Mouse (Mus musculus) embryonic facial prominence, embryonic 10.5 days (tissue): ENCODE measurements around the gene Rhox2b. TPM values are rescaled to one million over a fixed set of nuclear protein-coding genes. Genes with fewer than 3 reads are reported as not detected.
"Not testable (repeated sequence)": the region's sequence is repeated elsewhere in the genome, so short reads cannot be mapped to it uniquely, and the experiment has no call there.

ENCODE experiments used
- DNase-seq: peaks from one replicate; pipeline ENCODE4 v3.0.0-alpha.2; 2017; ENCODE audit warnings: low spot score
- H3K27ac ChIP-seq: fragments of 300-500 bp; sonication (generic); replicated peaks from 2 replicates; pipeline ENCODE4 v1.5.1; 2016; ENCODE audit warnings: mild to moderate bottlenecking
- H3K27me3 ChIP-seq: fragments of 300-500 bp; sonication (generic); replicated peaks from 2 replicates; pipeline ENCODE4 v1.6.1; 2016; ENCODE audit warnings: low read depth, mild to moderate bottlenecking; ENCODE audit not compliant: poor library complexity, severe bottlenecking
- H3K36me3 ChIP-seq: fragments of 300-500 bp; sonication (generic); replicated peaks from 2 replicates; pipeline ENCODE4 v1.6.1; 2016; ENCODE audit warnings: mild to moderate bottlenecking, moderate library complexity
- H3K4me1 ChIP-seq: fragments of 300-500 bp; sonication (generic); 2 replicates; pipeline ENCODE4 v1.6.1; 2016
- H3K4me3 ChIP-seq: fragments of 300-500 bp; sonication (generic); 2 replicates; pipeline ENCODE4 v1.5.1; 2016; ENCODE audit warnings: mild to moderate bottlenecking, moderate library complexity
- H3K9me3 ChIP-seq: fragments of 300-500 bp; sonication (generic); 2 replicates; pipeline ENCODE4 v1.6.1; 2016; ENCODE audit warnings: mild to moderate bottlenecking
- WGBS: fragments of 180-500 bp; shearing (Covaris S2); methylation state at CpG from one replicate; pipeline ENCODE4 v1.1.7; 2016; 5-methylcytosine and 5-hydroxymethylcytosine counted together
- polyA plus RNA-seq: library from polyadenylated mRNA; unstranded; fragments of >200 nt; fragmentation: Nextera tagmentation; extraction: Ambion mirVana; gene quantifications from 2 replicates; pipeline ENCODE4 v1.2.1, GENCODE M21; 2016

Rhox2b gene
- polyA plus RNA-seq: not detected in 2 replicates

GRCm38 (mm10) chrX:37411767-37412166 lies at the start of gene Rhox2b:
TSS of gene Rhox2b (plus strand) at chrX:37412067.
- H3K27me3 ChIP-seq, H3K9me3 ChIP-seq, H3K4me3 ChIP-seq, DNase-seq, H3K27ac ChIP-seq, H3K4me1 ChIP-seq, H3K36me3 ChIP-seq: not testable (repeated sequence)
- no CpG with 5 or more reads among the region's 9 CpGs for WGBS

- H3K4me1 ChIP-seq, H3K27me3 ChIP-seq, H3K4me3 ChIP-seq, H3K36me3 ChIP-seq, DNase-seq, H3K27ac ChIP-seq, H3K9me3 ChIP-seq: not testable (repeated sequence)
- no CpG with 5 or more reads among the region's 1 CpGs for WGBS
These were observed 32.1 kb upstream of the Rhox2b start, which contains the start of gene Rhox3a2 for GRCm38 (mm10) chrX:37379728-37380127. TSS of gene Rhox3a2 (plus strand) at chrX:37380028.

GRCm38 (mm10) chrX:37390548-37390947 lies 21.3 kb upstream of the Rhox2b start, which contains the start of gene Rhox4a2:
TSS of gene Rhox4a2 (plus strand) at chrX:37390848.
- H3K4me1 ChIP-seq, H3K27ac ChIP-seq, H3K4me3 ChIP-seq, H3K36me3 ChIP-seq, H3K9me3 ChIP-seq, DNase-seq, H3K27me3 ChIP-seq: not testable (repeated sequence)
- WGBS: 90% methylated on average over 9 of the region's 16 CpGs

GRCm38 (mm10) chrX:37432194-37432593 lies 20.3 kb downstream of the Rhox2b start, which contains the start of gene Rhox4b:
TSS of gene Rhox4b (plus strand) at chrX:37432494.
- not testable (repeated sequence) for H3K4me3 ChIP-seq, H3K4me1 ChIP-seq
- 85% methylated on average over 14 of the region's 15 CpGs for WGBS

GRCm38 (mm10) chrX:37453380-37453779 lies 41.5 kb downstream of the Rhox2b start, which contains the start of gene Rhox2c:
TSS of gene Rhox2c (plus strand) at chrX:37453680.
- not testable (repeated sequence) for H3K9me3 ChIP-seq, H3K27me3 ChIP-seq, DNase-seq, H3K27ac ChIP-seq, H3K36me3 ChIP-seq, H3K4me3 ChIP-seq, H3K4me1 ChIP-seq
- WGBS: 97% methylated on average over 8 of the region's 10 CpGs

More at GRCm38 (mm10) chrX:37432194-37432593, 20.3 kb downstream of the Rhox2b start, which contains the start of gene Rhox4b:
- H3K27ac ChIP-seq, DNase-seq, H3K9me3 ChIP-seq, H3K36me3 ChIP-seq, H3K27me3 ChIP-seq: not testable (repeated sequence)

- not testable (repeated sequence) for H3K4me1 ChIP-seq
These were observed 46.4 kb downstream of the Rhox2b start, which contains the start of gene Rhox3c for GRCm38 (mm10) chrX:37458285-37458684. TSS of gene Rhox3c (plus strand) at chrX:37458585.

More at GRCm38 (mm10) chrX:37458285-37458684, 46.4 kb downstream of the Rhox2b start, which contains the start of gene Rhox3c:
- not testable (repeated sequence) for H3K9me3 ChIP-seq, H3K36me3 ChIP-seq, DNase-seq, H3K27ac ChIP-seq, H3K27me3 ChIP-seq, H3K4me3 ChIP-seq
- 92% methylated on average over 3 of the region's 4 CpGs for WGBS

Other genes with a start within 250 kb of the Rhox2b start
- 0.14 TPM in 1 of 2 replicates, not detected in the other for gene Akap14, start 243.2 kb upstream of the Rhox2b start, polyA plus RNA-seq
- gene Ndufa1, start 220.9 kb upstream of the Rhox2b start, polyA plus RNA-seq: 365 and 368 TPM in 2 replicates
- gene Rnf113a1, start 220.8 kb upstream of the Rhox2b start, polyA plus RNA-seq: 11.3 and 11.8 TPM in 2 replicates
- gene Gm9, start 201.0 kb upstream of the Rhox2b start, polyA plus RNA-seq: not detected in 2 replicates
- not detected in 2 replicates for gene Rhox1, start 189.8 kb upstream of the Rhox2b start, polyA plus RNA-seq
- not detected in 2 replicates for gene Rhox2a, start 167.1 kb upstream of the Rhox2b start, polyA plus RNA-seq
- not detected in 2 replicates for gene Rhox3a, start 162.1 kb upstream of the Rhox2b start, polyA plus RNA-seq
- not detected in 2 replicates for gene Rhox4a, start 146.7 kb upstream of the Rhox2b start, polyA plus RNA-seq
- gene Rhox3a2, start 32.0 kb upstream of the Rhox2b start, polyA plus RNA-seq: not detected in 2 replicates
- 1.9 and 2.0 TPM in 2 replicates for gene Rhox4a2, start 21.2 kb upstream of the Rhox2b start, polyA plus RNA-seq
- gene Rhox4b, start 20.4 kb downstream of the Rhox2b start, polyA plus RNA-seq: 0.64 and 0.68 TPM in 2 replicates
- 0.48 TPM in 1 of 2 replicates, not detected in the other for gene Rhox2c, start 41.6 kb downstream of the Rhox2b start, polyA plus RNA-seq
- not detected in 2 replicates for gene Rhox3c, start 46.5 kb downstream of the Rhox2b start, polyA plus RNA-seq
- not detected in 2 replicates for gene Rhox4c, start 68.3 kb downstream of the Rhox2b start, polyA plus RNA-seq
- not detected in 2 replicates for gene Rhox2d, start 81.4 kb downstream of the Rhox2b start, polyA plus RNA-seq
- gene Rhox4d, start 102.3 kb downstream of the Rhox2b start, polyA plus RNA-seq: not detected in 2 replicates
- gene Rhox2e, start 118.4 kb downstream of the Rhox2b start, polyA plus RNA-seq: 0.27 and 0.52 TPM in 2 replicates
- not detected in 2 replicates for gene Rhox3e, start 130.0 kb downstream of the Rhox2b start, polyA plus RNA-seq
- gene Rhox4e, start 145.3 kb downstream of the Rhox2b start, polyA plus RNA-seq: 0.35 TPM in 1 of 2 replicates, not detected in the other
- not detected in 2 replicates for gene Rhox2f, start 159.3 kb downstream of the Rhox2b start, polyA plus RNA-seq
- gene Rhox3f, start 168.9 kb downstream of the Rhox2b start, polyA plus RNA-seq: not detected in 2 replicates
- not detected in 2 replicates for gene Rhox4f, start 195.6 kb downstream of the Rhox2b start, polyA plus RNA-seq
- not detected in 2 replicates for gene Rhox3g, start 216.5 kb downstream of the Rhox2b start, polyA plus RNA-seq
- not detected in 2 replicates for gene Rhox2g, start 231.4 kb downstream of the Rhox2b start, polyA plus RNA-seq
- gene Rhox4g, start 239.3 kb downstream of the Rhox2b start, polyA plus RNA-seq: not detected in 2 replicates